13 mouse cellular contexts compared by ENCODE assay signal in the genomic region with DNA sequence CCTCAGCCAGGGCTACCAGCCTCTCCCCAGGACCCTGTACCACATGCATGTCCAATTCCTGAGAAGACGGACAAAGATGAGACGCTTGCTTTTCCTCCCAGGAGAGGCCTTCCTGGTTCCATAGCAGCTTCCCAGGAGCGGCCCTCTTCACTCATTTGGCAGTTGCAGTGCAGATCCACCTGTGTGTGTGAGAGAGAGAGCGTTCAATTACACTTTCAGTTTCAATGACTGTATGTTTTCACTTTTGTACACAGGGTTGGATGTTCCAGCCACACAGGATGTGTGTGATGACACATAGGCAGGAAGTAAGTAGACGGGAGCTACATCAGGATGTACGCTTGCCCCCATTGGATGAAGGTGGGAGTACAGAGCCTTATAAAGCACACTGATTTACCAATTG. TPM values are rescaled to one million over a fixed set of nuclear protein-coding genes. Genes with fewer than 3 reads are reported as not detected.
DNase-seq lines count a peak whose midpoint lies in the region; ATAC-seq and TF ChIP-seq lines count a peak whose summit lies in the region.
"Had no signal": no experiment of that assay in that cellular context is flagged by ENCODE, and none has a peak within 500 bp of the region (broad histone marks: within the 10 kb centered on the region; RNA-seq: fewer than 3 reads in every experiment).

No protein-coding gene starts in this region.

- 78% methylated on average over 6 of the region's 6 CpGs for WGBS in heart, embryonic 12.5 days
- WGBS in intestine, postnatal 0 days = 67% methylated on average over 6 of the region's 6 CpGs
- WGBS in forebrain, embryonic 16.5 days = 82% methylated on average over 6 of the region's 6 CpGs

- 0 out of 2 replicates have a peak, but pooled peaks cover 5% of the 10 kb centered on the region for H3K27me3 ChIP-seq in heart, embryonic 12.5 days (replicated peaks)
- no peaks in the 10 kb centered on the region for H3K27me3 ChIP-seq in intestine, postnatal 0 days (replicated peaks; ENCODE audit: control insufficient read depth, insufficient read depth, low read length)
- H3K27me3 ChIP-seq in splenic B cell, adult 2 months (ENCODE audit: control insufficient read depth, insufficient read depth, low read length, poor library complexity, severe bottlenecking) = no peaks in the 10 kb centered on the region
- H3K27me3 ChIP-seq in forebrain, embryonic 16.5 days (replicated peaks; ENCODE audit: control insufficient read depth, insufficient read depth, low read length) = no peaks in the 10 kb centered on the region

- H3K4me1 ChIP-seq in heart, embryonic 12.5 days (replicated peaks) = no peaks in the 10 kb centered on the region
- H3K4me1 ChIP-seq in intestine, postnatal 0 days (replicated peaks; ENCODE audit: control insufficient read depth, insufficient read depth, low read length) = no peaks in the 10 kb centered on the region
- peaks cover 19% of the 10 kb centered on the region for H3K4me1 ChIP-seq in forebrain, embryonic 16.5 days (replicated peaks; ENCODE audit: control insufficient read depth, insufficient read depth, low read length)

- no peak for TF ChIP-seq CTCF in intestine, postnatal 0 days (IDR thresholded peaks at IDR 0.05; ENCODE audit: low read depth)

- DNase-seq in heart, adult 8-10 months (ENCODE audit: low spot score) = peak; percentile 18
- DNase-seq in CD4-positive, CD25-positive, alpha-beta regulatory T cell, adult 2 months (ENCODE audit: low read depth, low spot score) = peak; percentile 81
- DNase-seq in splenic B cell, adult 2 months (ENCODE audit: low read depth, low spot score) = peak; percentile 44
- no peak for DNase-seq in retina, postnatal 1 day
- no peak for DNase-seq in embryo, embryonic 11 days
- DNase-seq: adrenal gland, adult 2 months; cerebellum, adult 11 months; gastrocnemius, postnatal 25 days; liver had no signal

- no peaks in the 10 kb centered on the region for H3K9me3 ChIP-seq in heart, embryonic 12.5 days (replicated peaks)
- no peaks in the 10 kb centered on the region for H3K9me3 ChIP-seq in intestine, postnatal 0 days (ENCODE audit: control insufficient read depth)
- no peaks in the 10 kb centered on the region for H3K9me3 ChIP-seq in forebrain, embryonic 16.5 days (ENCODE audit: control insufficient read depth, low read length)
- H3K9me3 ChIP-seq: hindbrain, embryonic 15.5 days had no signal

- no peak overlapping the region for H3K4me3 ChIP-seq in heart, embryonic 12.5 days
- H3K4me3 ChIP-seq in intestine, postnatal 0 days (ENCODE audit: low read depth, low read length) = no peak overlapping the region
- no peak overlapping the region for H3K4me3 ChIP-seq in forebrain, embryonic 16.5 days (replicated peaks; ENCODE audit: low read length)
- H3K4me3 ChIP-seq: hindbrain, embryonic 15.5 days had no signal

- no peak for ATAC-seq in heart, embryonic 12.5 days (ENCODE audit: insufficient number of reproducible peaks, low FRiP score)
- peak; percentile 68; the same call in 1 of the 2 replicates for ATAC-seq in intestine, postnatal 0 days
- no peak for ATAC-seq in forebrain, embryonic 16.5 days

- no peak overlapping the region for H3K27ac ChIP-seq in heart, embryonic 12.5 days (ENCODE audit: poor library complexity, severe bottlenecking)
- no peak overlapping the region for H3K27ac ChIP-seq in intestine, postnatal 0 days (ENCODE audit: low read depth, low read length)
- no peak overlapping the region for H3K27ac ChIP-seq in forebrain, embryonic 16.5 days (ENCODE audit: low read length)
- H3K27ac ChIP-seq: hindbrain, embryonic 15.5 days had no signal

- no peak overlapping the region for H3K4me2 ChIP-seq in heart, embryonic 12.5 days
- H3K4me2 ChIP-seq in intestine, postnatal 0 days (replicated peaks; ENCODE audit: low read depth) = no peak overlapping the region
- H3K4me2 ChIP-seq in forebrain, embryonic 16.5 days (ENCODE audit: low read length) = no peak overlapping the region
- H3K4me2 ChIP-seq: hindbrain, embryonic 15.5 days had no signal

- H3K36me3 ChIP-seq in heart, embryonic 12.5 days = no peaks in the 10 kb centered on the region
- H3K36me3 ChIP-seq in intestine, postnatal 0 days (ENCODE audit: control insufficient read depth, insufficient read depth) = no peaks in the 10 kb centered on the region
- no peaks in the 10 kb centered on the region for H3K36me3 ChIP-seq in splenic B cell, adult 2 months (ENCODE audit: control insufficient read depth, insufficient read depth, low read length, poor library complexity, severe bottlenecking)
- H3K36me3 ChIP-seq in forebrain, embryonic 16.5 days (ENCODE audit: control insufficient read depth, insufficient read depth) = no peaks in the 10 kb centered on the region
- H3K36me3 ChIP-seq: hindbrain, embryonic 15.5 days had no signal

- no peak overlapping the region for H3K9ac ChIP-seq in heart, embryonic 12.5 days
- H3K9ac ChIP-seq in intestine, postnatal 0 days (ENCODE audit: low read depth, low read length) = no peak overlapping the region
- no peak overlapping the region for H3K9ac ChIP-seq in forebrain, embryonic 16.5 days (replicated peaks; ENCODE audit: low read depth, low read length)
- H3K9ac ChIP-seq: hindbrain, embryonic 15.5 days had no signal

RNA-seq across cellular contexts. Expression of a gene that starts 37.2 kb away (rescaled TPM):
- total RNA-seq in heart, adult 8-10 months (2022) = 1 to 10 TPM; 6.7 to 7.8 (median 6.9) TPM
- 12.2 and 12.4 TPM in 2 replicates for polyA plus RNA-seq in heart, embryonic 12.5 days (2016; fragmentation: Nextera tagmentation; extraction: Ambion mirVana)
- polyA plus RNA-seq in intestine, postnatal 0 days (2015; fragmentation: Nextera tagmentation; extraction: Ambion mirVana) = 11.4 and 13.5 TPM in 2 replicates
- polyA plus RNA-seq in forebrain, embryonic 16.5 days (2015; fragmentation: Nextera tagmentation; extraction: Ambion mirVana) = 11.6 and 13.0 TPM in 2 replicates

Comparison
In these comparisons a context has a peak if more than half of its experiments do, and no peak if none do; other contexts are left out.
1. DNase-seq: peak in heart, adult 8-10 months (single experiment), CD4-positive, CD25-positive, alpha-beta regulatory T cell, adult 2 months (single experiment) and splenic B cell, adult 2 months (single experiment); none in retina, postnatal 1 day (single experiment) and embryo, embryonic 11 days (single experiment).